Mouse (Mus musculus) bone marrow macrophage, adult 2 months (primary cell): ENCODE data around the gene Map2k2. TPM values are rescaled to one million over a fixed set of nuclear protein-coding genes. Genes with fewer than 3 reads are reported as not detected.
A peak's percentile ranks its signal among the peaks of the same experiment; 100 is the strongest.

Experiments
- H3K27ac ChIP-seq: 2 replicates; pipeline ENCODE4 v1.5.1; 2012; ENCODE audit warnings: low read depth, low read length; ENCODE audit not compliant: insufficient read depth
- H3K4me1 ChIP-seq: 2 replicates; pipeline ENCODE4 v1.6.1; 2012; ENCODE audit warnings: low read length; ENCODE audit not compliant: control insufficient read depth, insufficient read depth
- H3K4me3 ChIP-seq: 2 replicates; pipeline ENCODE4 v1.5.1; 2012; ENCODE audit warnings: mild to moderate bottlenecking, low read length, moderate library complexity; ENCODE audit not compliant: insufficient read depth
- CTCF ChIP-seq: IDR thresholded peaks from 2 replicates; pipeline ENCODE4 v1.5.1; 2012; ENCODE audit warnings: low read depth, mild to moderate bottlenecking, low read length, moderate library complexity
- POLR2A ChIP-seq: IDR thresholded peaks from 2 replicates; pipeline ENCODE4 v1.6.1; 2012; ENCODE audit warnings: mild to moderate bottlenecking, low read depth, low read length, borderline replicate concordance
- polyA plus RNA-seq: library from polyadenylated mRNA; stranded (reverse); fragments of >200 nt; gene quantifications from 2 replicates; pipeline ENCODE4 v1.2.4, GENCODE M21; 2012; ENCODE audit not compliant: missing spikeins, insufficient read depth, insufficient read length

The Map2k2 gene
- polyA plus RNA-seq, 1 experiment: 77.6 TPM

DNA sequence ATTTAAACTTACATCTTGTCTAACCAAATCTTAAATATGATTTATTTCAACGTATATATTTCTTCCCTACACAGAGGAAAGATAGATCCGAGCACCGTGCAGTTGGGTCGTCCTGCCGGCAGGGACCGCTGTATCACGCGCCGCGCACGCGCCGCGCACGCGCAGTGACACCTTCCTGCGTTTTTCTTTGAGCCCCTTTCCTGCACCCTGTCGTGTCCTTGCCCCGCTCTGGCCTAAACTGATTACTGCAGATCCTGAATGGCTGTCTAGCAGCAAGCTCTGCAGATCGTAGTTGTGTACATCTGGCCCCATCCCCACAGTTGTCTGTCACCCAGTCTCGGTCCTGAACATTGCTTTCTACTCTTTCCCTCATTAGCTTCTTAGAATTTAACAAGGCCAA, 67.4 kb downstream of the Map2k2 start:
- Histone ChIP-seq H3K4me1 (peaks cover 15% of the 10 kb centered on the region), H3K4me3 (peak overlapping the region; percentile 40), H3K27ac (peak overlapping the region; percentile 82)
- TF ChIP-seq POLR2A: no peak
- no peak for TF ChIP-seq CTCF

DNA sequence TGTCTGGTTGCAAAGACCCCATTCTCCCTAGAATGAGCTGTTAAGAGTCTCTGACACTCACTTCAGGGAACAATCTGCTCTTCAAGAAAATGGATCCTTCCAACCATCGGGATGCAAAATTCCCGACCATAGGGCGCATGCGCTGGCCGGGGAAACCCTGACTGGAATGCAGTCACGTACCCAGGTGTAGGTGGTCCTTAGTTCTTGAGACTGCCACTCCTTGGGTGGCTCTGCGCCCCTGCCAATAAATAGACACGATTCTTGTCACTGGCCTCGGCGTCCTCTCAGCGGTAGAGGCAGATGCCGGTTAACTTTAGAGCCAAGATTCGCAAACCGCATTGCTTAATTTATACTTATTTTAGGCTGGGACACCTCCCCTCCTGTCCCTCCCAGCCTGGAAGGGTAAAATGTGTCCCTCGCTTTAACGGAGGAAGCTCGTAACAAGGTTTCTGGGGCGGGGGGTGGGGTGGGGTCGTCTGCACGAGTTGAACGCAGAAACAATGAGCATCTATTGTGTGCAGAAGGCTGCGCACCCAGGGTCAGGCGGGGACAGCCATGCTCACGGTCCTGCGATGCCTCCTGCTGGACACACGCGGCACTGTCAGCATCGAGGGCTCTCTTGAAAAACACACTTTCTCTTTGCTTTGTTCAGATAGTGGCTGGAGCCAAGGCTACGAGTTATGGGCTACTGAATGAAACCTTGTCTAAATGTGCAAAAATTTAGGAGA, 69.1 kb downstream of the Map2k2 start:
- peak overlapping the region; percentile 34 for H3K27ac ChIP-seq
- H3K4me1 ChIP-seq: peaks cover 16% of the 10 kb centered on the region
- TF ChIP-seq CTCF (peak; percentile 50; the same call in 1 of the 2 replicates), POLR2A (no peak)
- peak overlapping the region; percentile 13 for H3K4me3 ChIP-seq

DNA sequence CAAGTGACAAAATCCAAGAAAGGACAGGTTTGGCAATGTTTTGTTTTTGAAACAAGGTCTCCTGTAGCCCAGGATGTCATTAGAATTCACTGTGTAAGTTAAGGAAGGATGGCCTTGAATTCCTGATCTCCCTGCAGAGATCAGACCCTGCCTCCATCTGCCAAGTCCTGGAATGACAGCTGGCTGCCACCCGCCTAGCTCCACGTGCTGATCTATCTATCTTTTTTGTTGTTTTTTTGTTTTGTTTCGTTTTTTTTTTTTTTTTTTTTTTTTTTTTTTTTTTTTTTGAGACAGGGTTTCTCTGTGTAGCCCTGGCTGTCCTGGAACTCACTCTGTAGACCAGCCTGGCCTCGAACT, 69.6 kb downstream of the Map2k2 start:
- Histone ChIP-seq H3K27ac (peak overlapping the region; percentile 34), H3K4me3 (peak overlapping the region; percentile 13), H3K4me1 (peaks cover 16% of the 10 kb centered on the region)

DNA sequence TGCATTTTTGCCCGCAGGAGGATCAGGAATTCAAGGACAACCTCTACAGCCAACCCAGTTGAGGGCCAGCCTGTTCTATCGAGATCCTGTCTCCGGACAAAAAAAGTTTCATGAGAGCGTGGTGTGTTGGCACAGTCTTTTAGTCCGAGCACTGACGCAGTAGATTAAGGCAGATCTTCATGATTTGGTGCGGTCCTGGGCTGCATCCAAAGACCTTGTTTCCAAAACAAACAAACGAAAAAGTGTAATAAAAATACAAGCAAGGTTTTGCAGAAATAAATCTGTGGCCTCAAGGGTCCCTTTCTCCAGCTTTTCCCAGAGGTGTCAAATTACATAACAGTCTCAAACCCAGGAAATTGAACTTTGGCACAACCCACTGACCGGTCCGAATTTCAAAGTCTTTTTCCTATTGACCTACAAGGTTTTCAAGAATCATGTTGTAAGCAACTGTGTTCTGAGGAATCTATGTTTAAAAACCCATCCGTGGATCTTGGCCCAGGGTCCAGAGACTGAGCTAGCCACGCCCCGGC, 70.3 kb downstream of the Map2k2 start:
- no peak for TF ChIP-seq POLR2A
- TF ChIP-seq CTCF: no peak
- Histone ChIP-seq H3K4me3 (peak overlapping the region; percentile 41), H3K27ac (peak overlapping the region; percentile 27), H3K4me1 (peaks cover 16% of the 10 kb centered on the region)

DNA sequence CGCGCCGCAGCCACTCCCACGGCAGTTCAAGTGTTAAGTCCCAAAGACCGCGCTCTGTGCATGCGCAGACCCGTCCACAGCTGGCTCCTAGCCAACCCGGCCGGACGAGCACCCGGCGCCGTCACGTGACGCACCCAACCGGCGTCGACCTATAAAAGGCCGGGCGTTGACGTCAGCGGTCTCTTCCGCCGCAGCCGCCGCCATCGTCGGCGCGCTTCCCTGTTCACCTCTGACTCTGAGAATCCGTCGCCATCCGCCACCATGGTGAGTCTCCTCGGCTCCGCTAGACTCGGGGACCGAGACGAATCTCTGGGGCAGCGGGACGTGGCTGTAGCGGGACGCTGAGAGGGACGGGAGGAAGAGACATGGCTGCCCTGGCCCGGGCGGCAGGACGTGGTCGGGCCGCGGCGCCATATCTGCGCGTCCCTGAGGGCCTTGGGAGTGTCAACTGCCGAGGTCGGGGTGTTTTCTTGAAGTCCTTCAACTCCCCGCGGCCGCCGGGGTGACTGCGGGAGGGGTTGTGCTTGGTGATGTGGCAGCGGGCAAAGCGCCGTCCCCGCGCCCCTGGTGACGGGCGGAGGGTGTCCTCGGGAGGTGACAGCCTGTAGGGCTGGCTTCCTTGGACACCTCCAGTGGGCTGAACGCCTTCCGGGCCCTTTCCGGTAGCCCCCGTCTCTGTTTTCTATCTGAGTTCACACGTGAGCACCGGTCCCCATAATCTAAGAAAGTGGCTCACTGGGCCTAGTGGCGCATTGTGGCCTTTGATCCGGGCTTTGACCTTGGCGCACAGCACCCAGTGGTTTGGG, 71.0 kb downstream of the Map2k2 start, which contains the start of gene Eef2:
TSS of gene Eef2 (plus strand) at position 166 of the 806 bp plus-strand sequence.
- Histone ChIP-seq H3K4me3 (peak within 1 kb of the TSS; percentile 88), H3K27ac (peak within 1 kb of the TSS; percentile 79), H3K4me1 (peaks cover 16% of the 10 kb centered on the region)
- TF ChIP-seq POLR2A (peak; percentile 78; the same call in 1 of the 2 replicates), CTCF (no peak)

DNA sequence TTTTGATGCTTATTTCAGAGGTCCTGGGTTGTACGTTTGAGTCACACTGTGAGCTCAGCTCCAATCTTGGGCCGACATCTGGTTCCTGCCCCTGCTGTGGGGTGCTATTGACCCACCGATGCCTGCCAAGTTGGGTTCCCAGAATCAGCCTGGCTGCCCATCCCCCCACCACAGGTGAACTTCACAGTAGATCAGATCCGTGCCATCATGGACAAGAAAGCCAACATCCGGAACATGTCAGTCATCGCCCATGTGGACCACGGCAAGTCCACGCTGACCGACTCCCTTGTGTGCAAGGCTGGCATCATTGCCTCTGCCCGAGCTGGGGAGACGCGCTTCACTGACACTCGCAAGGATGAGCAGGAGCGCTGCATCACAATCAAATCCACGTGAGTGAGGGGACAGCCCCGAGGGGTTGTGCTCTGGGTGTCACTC, 71.8 kb downstream of the Map2k2 start:
- peak overlapping the region; percentile 79 for H3K27ac ChIP-seq
- peaks cover 15% of the 10 kb centered on the region for H3K4me1 ChIP-seq
- TF ChIP-seq POLR2A (no peak), CTCF (no peak)
- H3K4me3 ChIP-seq: peak overlapping the region; percentile 88

DNA sequence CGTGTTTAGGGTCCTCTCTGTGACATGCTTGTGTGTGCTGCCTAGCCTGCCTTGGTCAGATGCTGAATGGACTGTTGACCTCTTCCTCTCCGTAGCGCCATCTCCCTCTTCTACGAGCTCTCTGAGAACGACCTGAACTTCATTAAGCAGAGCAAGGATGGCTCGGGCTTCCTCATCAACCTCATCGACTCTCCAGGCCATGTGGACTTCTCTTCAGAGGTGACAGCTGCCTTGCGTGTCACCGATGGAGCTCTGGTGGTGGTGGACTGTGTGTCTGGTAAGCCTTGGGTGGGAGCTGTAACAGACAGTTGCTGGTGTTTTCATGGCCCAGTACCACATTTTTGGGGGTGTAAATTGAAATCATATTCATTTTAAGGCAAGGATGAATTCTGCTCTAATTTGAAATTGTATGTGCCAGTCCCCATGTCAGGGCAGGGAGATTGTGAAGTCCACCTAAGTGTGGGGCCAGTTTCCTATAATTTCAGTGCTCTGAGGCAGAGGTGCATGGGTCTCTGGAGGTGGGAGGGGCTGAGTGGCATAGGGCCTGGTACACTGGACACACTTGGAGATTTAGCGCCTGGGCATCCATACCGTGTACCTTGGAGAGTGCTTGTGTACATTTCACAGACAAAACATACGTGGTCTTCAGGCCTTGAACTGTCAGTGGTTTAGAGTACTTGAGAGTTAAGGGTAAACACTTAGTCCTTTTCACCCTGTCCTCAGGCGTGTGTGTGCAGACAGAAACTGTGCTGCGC, 72.4 kb downstream of the Map2k2 start:
- TF ChIP-seq POLR2A (no peak), CTCF (no peak)
- Histone ChIP-seq H3K27ac (peak overlapping the region; percentile 79; the same call in 1 of the 2 replicates), H3K4me3 (peak overlapping the region; percentile 88), H3K4me1 (peaks cover 11% of the 10 kb centered on the region)

DNA sequence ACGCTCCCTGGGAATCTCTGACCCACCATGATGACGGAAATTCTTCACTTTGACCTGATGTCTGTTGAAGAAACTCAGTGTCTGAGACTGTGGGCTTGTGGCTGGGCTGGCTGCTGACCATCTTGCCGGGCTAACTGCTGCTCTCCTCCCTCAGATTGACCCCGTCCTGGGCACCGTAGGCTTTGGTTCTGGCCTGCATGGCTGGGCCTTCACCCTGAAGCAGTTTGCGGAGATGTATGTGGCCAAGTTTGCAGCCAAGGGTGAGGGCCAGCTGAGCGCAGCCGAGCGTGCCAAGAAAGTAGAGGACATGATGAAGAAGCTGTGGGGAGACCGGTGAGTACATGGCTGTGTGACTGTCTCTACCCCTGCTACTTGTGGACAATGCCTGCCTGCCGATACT, 73.2 kb downstream of the Map2k2 start:
- H3K4me1 ChIP-seq: peaks cover 16% of the 10 kb centered on the region
- 0 out of 2 replicates have a peak overlapping the region, but pooled peaks have one; percentile 2 for H3K4me3 ChIP-seq
- no peak for TF ChIP-seq POLR2A
- no peak for TF ChIP-seq CTCF
- H3K27ac ChIP-seq: no peak overlapping the region

DNA sequence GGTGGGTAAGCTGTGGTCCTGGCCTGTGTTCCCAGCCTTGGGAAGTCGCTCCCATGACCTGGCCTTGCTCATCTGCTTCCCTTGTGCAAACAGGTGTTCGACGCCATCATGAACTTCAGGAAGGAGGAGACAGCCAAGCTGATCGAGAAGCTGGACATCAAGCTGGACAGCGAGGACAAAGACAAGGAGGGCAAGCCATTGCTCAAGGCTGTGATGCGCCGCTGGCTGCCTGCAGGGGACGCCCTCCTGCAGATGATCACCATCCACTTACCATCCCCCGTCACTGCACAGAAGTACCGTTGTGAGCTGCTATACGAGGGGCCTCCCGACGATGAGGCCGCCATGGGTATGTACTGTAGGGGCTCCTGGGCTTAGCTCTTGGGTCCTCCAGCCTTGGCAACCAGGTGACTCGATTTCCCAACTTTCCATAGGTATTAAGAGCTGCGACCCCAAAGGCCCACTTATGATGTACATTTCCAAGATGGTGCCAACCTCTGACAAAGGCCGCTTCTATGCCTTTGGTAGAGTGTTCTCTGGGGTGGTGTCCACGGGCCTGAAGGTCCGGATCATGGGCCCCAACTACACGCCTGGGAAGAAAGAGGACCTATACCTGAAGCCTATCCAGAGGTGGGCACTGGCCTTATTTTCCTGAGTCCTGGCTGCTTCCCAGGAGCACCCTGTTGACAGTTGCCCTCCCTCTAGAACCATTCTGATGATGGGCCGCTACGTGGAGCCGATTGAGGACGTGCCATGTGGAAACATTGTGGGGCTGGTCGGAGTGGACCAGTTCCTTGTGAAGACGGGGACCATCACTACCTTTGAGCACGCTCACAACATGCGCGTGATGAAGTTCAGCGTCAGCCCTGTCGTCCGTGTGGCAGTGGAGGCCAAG, 74.0 kb downstream of the Map2k2 start:
- Histone ChIP-seq H3K4me1 (peaks cover 20% of the 10 kb centered on the region), H3K4me3 (no peak overlapping the region), H3K27ac (no peak overlapping the region)
- no peak for TF ChIP-seq CTCF
- no peak for TF ChIP-seq POLR2A
